Mouse (Mus musculus): Measurements from ENCODE around the gene Gli3. TPM values are rescaled to one million over a fixed set of nuclear protein-coding genes. Genes with fewer than 3 reads are reported as not detected.

Gene Gli3
- polyA plus RNA-seq, 1 experiment, result 1.4 TPM

- Histone ChIP-seq H3K4me3 (replicated peaks; ENCODE audit: control insufficient read depth, low read depth, low read length) (no peak overlapping the region), H3K27ac (ENCODE audit: control insufficient read depth, insufficient read depth, low read depth, low read length, poor library complexity) (no peak overlapping the region), H3K4me1 (ENCODE audit: control insufficient read depth, insufficient read depth, low read length) (no peaks in the 10 kb centered on the region; the same call in 1 of the 2 replicates)
- no peak for TF ChIP-seq CTCF (IDR thresholded peaks at IDR 0.05; ENCODE audit: control insufficient read depth, insufficient read depth, low read length)
- no peak for TF ChIP-seq POLR2A (IDR thresholded peaks at IDR 0.05; ENCODE audit: borderline replicate concordance, control insufficient read depth, low read depth, low read length)
- WGBS, result 90% methylated on average over 4 of the region's 4 CpGs
Measured at GRCm38 (mm10) chr13:15714331-15714725, 251.3 kb downstream of the Gli3 start.

- H3K4me1 ChIP-seq (ENCODE audit: control insufficient read depth, insufficient read depth, low read length), result no peaks in the 10 kb centered on the region; the same call in 1 of the 2 replicates
- 52% methylated on average over 8 of the region's 8 CpGs for WGBS
- TF ChIP-seq CTCF (IDR thresholded peaks at IDR 0.05; ENCODE audit: control insufficient read depth, insufficient read depth, low read length), result no peak
- no peak for TF ChIP-seq POLR2A (IDR thresholded peaks at IDR 0.05; ENCODE audit: borderline replicate concordance, control insufficient read depth, low read depth, low read length)
- no peak overlapping the region for H3K27ac ChIP-seq (ENCODE audit: control insufficient read depth, insufficient read depth, low read depth, low read length, poor library complexity)
- H3K4me3 ChIP-seq (replicated peaks; ENCODE audit: control insufficient read depth, low read depth, low read length), result no peak overlapping the region
Measured at GRCm38 (mm10) chr13:15714726-15715437, 251.8 kb downstream of the Gli3 start.

- no peak overlapping the region for H3K4me3 ChIP-seq (replicated peaks; ENCODE audit: control insufficient read depth, low read depth, low read length)
Measured at GRCm38 (mm10) chr13:15721446-15721845, 258.4 kb downstream of the Gli3 start.

GRCm38 (mm10) chr13:15722766-15723379, 259.8 kb downstream of the Gli3 start:
- no peak for TF ChIP-seq POLR2A (IDR thresholded peaks at IDR 0.05; ENCODE audit: borderline replicate concordance, control insufficient read depth, low read depth, low read length)
- TF ChIP-seq CTCF (IDR thresholded peaks at IDR 0.05; ENCODE audit: control insufficient read depth, insufficient read depth, low read length), result no peak
- H3K27ac ChIP-seq (ENCODE audit: control insufficient read depth, insufficient read depth, low read depth, low read length, poor library complexity), result no peak overlapping the region
- WGBS, result 3% methylated on average over 1 of the region's 1 CpGs
- no peaks in the 10 kb centered on the region; the same call in 1 of the 2 replicates for H3K4me1 ChIP-seq (ENCODE audit: control insufficient read depth, insufficient read depth, low read length)
- H3K4me3 ChIP-seq (replicated peaks; ENCODE audit: control insufficient read depth, low read depth, low read length), result no peak overlapping the region

More at GRCm38 (mm10) chr13:15721446-15721845, 258.4 kb downstream of the Gli3 start:
- Histone ChIP-seq H3K4me1 (ENCODE audit: control insufficient read depth, insufficient read depth, low read length) (no peaks in the 10 kb centered on the region; the same call in 1 of the 2 replicates), H3K27ac (ENCODE audit: control insufficient read depth, insufficient read depth, low read depth, low read length, poor library complexity) (no peak overlapping the region)
- TF ChIP-seq CTCF (IDR thresholded peaks at IDR 0.05; ENCODE audit: control insufficient read depth, insufficient read depth, low read length) (no peak), POLR2A (IDR thresholded peaks at IDR 0.05; ENCODE audit: borderline replicate concordance, control insufficient read depth, low read depth, low read length) (no peak)
- WGBS, result 24% methylated on average over 1 of the region's 1 CpGs

GRCm38 (mm10) chr13:15724723-15725122, 261.7 kb downstream of the Gli3 start:
- Histone ChIP-seq H3K27ac (ENCODE audit: control insufficient read depth, insufficient read depth, low read depth, low read length, poor library complexity) (no peak overlapping the region), H3K4me3 (replicated peaks; ENCODE audit: control insufficient read depth, low read depth, low read length) (no peak overlapping the region), H3K4me1 (ENCODE audit: control insufficient read depth, insufficient read depth, low read length) (no peaks in the 10 kb centered on the region; the same call in 1 of the 2 replicates)
- WGBS, result 89% methylated on average over 10 of the region's 10 CpGs
- TF ChIP-seq POLR2A (IDR thresholded peaks at IDR 0.05; ENCODE audit: borderline replicate concordance, control insufficient read depth, low read depth, low read length) (no peak), CTCF (IDR thresholded peaks at IDR 0.05; ENCODE audit: control insufficient read depth, insufficient read depth, low read length) (no peak)

- TF ChIP-seq CTCF (IDR thresholded peaks at IDR 0.05; ENCODE audit: control insufficient read depth, insufficient read depth, low read length) (no peak), POLR2A (IDR thresholded peaks at IDR 0.05; ENCODE audit: borderline replicate concordance, control insufficient read depth, low read depth, low read length) (no peak)
- Histone ChIP-seq H3K27ac (ENCODE audit: control insufficient read depth, insufficient read depth, low read depth, low read length, poor library complexity) (no peak overlapping the region), H3K4me1 (ENCODE audit: control insufficient read depth, insufficient read depth, low read length) (no peaks in the 10 kb centered on the region), H3K4me3 (replicated peaks; ENCODE audit: control insufficient read depth, low read depth, low read length) (no peak overlapping the region)
- WGBS, result 75% methylated on average over 1 of the region's 1 CpGs
Measured at GRCm38 (mm10) chr13:15741771-15742170, 278.7 kb downstream of the Gli3 start.

- WGBS, result 83% methylated on average over 3 of the region's 3 CpGs
- no peak for TF ChIP-seq CTCF (IDR thresholded peaks at IDR 0.05; ENCODE audit: control insufficient read depth, insufficient read depth, low read length)
- TF ChIP-seq POLR2A (IDR thresholded peaks at IDR 0.05; ENCODE audit: borderline replicate concordance, control insufficient read depth, low read depth, low read length), result no peak
- no peak overlapping the region for H3K27ac ChIP-seq (ENCODE audit: control insufficient read depth, insufficient read depth, low read depth, low read length, poor library complexity)
- no peak overlapping the region for H3K4me3 ChIP-seq (replicated peaks; ENCODE audit: control insufficient read depth, low read depth, low read length)
- no peaks in the 10 kb centered on the region for H3K4me1 ChIP-seq (ENCODE audit: control insufficient read depth, insufficient read depth, low read length)
Measured at GRCm38 (mm10) chr13:15742308-15742707, 279.3 kb downstream of the Gli3 start.

GRCm38 (mm10) chr13:15742777-15743176, 279.7 kb downstream of the Gli3 start:
- TF ChIP-seq CTCF (IDR thresholded peaks at IDR 0.05; ENCODE audit: control insufficient read depth, insufficient read depth, low read length) (no peak), POLR2A (IDR thresholded peaks at IDR 0.05; ENCODE audit: borderline replicate concordance, control insufficient read depth, low read depth, low read length) (no peak)
- no peak overlapping the region for H3K27ac ChIP-seq (ENCODE audit: control insufficient read depth, insufficient read depth, low read depth, low read length, poor library complexity)
- H3K4me1 ChIP-seq (ENCODE audit: control insufficient read depth, insufficient read depth, low read length), result no peaks in the 10 kb centered on the region
- WGBS, result 64% methylated on average over 4 of the region's 4 CpGs
- H3K4me3 ChIP-seq (replicated peaks; ENCODE audit: control insufficient read depth, low read depth, low read length), result no peak overlapping the region
